Mouse (Mus musculus) lung, adult 2 months (tissue): ENCODE results near the gene Frem1.

Experiments used
- CTCF ChIP-seq: fragments of 200-500 bp; IDR thresholded peaks from 2 replicates; pipeline ENCODE4 v1.5.1; 2011; ENCODE audit warnings: mild to moderate bottlenecking, low read length, control low read depth; ENCODE audit not compliant: insufficient read depth
- POLR2A ChIP-seq: fragments of 200-500 bp; IDR thresholded peaks from 2 replicates; pipeline ENCODE4 v1.6.1; 2011; ENCODE audit warnings: low read depth, mild to moderate bottlenecking, control low read depth, low read length, borderline replicate concordance; ENCODE audit errors: extremely low read depth

DNA sequence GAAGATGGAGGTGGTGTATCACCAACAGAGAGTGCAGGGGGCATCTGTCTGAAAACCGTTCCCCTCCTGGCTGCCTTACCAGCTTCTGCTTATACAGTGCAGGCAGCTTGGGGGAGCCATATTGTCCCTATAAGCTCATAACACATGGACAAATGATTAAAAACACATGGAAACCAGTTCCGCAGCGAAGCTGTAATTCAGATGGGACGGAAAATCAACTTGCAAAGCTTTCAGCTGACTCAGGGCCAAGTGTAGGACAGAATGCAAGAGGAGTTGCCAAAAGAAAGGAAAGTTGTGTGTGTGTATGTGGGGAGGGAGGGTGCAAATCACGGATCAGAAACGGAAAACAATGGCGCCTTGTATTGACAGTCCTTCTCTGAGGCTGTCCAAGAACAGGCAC lies 161.1 kb downstream of the Frem1 start:
- TF ChIP-seq POLR2A: no peak
- TF ChIP-seq CTCF: no peak
